Mouse (Mus musculus): Measurements from ENCODE around the gene Mag.

Mag gene

DNA sequence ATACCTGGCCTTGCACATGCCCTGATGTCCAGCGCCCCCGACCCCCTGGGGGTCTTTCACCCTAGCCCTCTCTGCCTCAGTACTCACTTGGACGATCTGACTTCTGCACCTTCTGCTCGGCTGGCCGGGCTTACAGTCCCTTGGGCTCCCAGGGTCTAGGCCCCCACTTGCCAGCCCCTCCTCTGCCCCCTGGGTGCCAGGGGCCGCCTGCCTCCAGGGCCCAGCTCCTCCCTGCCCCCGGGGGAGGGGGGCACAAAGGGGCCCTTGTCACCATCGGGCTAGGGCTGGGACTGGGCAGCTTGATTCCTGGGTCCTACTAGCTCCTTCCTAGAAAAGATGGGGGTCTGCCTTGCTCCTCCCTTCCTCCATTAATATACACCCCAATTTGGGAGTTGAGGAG is at the start of gene Mag:
Gene Mag (minus strand): TSS at position 142 of the 400 bp plus-strand sequence.
- 67% methylated on average over 8 of the region's 8 CpGs for WGBS

DNA sequence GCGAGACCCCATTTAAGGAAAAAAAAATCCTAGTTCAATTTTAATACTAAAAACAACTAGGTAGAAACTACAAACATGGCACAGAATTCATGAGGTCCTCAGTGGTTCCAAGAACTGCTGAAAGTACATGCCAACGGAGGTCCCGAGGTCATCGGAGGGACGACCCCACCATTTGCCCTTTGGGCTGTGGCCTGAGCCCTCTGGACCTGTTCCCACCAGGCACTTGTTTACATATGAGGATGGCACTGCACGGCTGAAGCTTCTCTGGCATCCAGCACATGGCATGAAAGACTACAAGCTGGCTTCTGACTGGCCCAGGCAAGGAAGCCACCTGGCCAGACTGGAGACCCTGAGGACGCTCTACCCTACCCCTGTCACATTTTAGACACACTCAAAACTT is 49.7 kb upstream of the Mag start:
- WGBS, result 83% methylated on average over 7 of the region's 7 CpGs

DNA sequence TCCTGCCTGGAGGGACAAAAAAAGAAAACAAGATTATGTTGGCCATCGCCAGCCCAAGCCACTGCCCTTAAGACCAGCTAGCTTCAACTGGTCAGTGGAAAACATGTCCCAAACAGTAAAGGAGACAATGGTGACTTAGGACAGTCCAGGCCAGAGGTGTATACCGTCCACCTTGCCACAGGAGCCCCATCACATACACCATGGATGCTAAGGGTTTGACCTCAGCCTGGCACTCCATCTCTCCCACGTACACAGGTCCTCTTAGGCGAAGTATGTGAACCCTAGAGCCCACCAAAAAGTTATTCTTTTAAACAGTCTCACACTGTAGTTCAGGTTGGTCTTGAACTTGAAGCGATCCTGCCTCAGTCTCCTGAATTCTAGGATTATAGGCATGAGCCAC is 48.2 kb upstream of the Mag start:
- WGBS, result 89% methylated on average over 5 of the region's 5 CpGs

DNA sequence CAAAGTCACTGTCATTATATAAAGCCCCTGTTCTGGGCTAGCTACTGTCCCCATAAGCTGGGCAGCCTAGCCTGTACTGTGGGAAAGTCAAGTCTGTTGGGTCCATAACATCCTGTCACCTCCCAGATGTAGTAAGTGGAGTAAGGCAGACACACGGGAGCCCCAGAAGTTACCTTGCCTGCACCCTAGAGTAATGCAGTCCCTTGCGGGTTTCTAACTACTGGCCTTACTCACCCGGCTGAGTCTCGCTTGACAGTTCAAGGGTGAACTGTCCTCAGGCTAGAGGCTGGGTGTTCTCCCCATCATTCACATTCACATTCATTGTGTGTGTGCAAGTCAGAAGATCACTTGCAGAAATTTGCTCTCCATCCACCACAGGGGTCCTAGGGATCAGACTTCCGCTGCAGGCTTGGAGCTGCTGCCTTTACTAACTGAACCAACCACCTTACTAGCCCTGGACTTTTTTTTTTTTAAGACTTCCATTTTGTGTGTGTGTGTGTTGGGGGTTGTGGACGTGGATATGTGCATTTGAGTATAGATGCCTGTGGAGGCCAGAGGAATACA is 45.2 kb upstream of the Mag start:
- 85% methylated on average over 6 of the region's 6 CpGs for WGBS

DNA sequence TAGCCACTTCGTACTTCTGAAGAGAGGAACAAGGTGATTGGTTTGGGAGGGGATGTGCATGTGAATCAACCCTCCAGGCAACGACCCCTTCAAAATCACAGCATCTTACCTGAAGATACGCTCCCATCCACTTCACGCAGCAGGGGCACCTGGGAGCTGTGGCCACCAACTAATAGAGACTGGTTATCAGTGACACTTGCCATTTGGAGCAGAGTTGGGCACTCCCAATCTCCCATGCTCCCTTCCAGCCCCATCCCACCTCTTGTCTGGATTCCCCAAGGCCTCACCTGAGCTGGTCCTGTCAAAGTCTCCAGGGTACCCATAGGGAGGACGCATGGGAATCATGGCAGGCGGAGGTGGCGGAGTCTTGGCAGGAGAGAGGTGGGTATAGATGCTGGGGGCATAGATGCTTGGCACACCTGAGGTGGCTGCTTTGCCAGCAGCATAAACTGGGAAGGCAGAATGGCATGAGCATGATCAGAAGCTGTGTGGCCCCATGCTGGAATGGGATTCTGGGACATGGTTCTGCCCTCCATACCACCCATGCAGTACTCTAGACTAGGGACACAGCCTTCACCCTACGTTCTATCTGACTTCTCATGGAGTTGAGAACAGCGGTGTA is 44.3 kb upstream of the Mag start:
- WGBS, result 97% methylated on average over 9 of the region's 9 CpGs

DNA sequence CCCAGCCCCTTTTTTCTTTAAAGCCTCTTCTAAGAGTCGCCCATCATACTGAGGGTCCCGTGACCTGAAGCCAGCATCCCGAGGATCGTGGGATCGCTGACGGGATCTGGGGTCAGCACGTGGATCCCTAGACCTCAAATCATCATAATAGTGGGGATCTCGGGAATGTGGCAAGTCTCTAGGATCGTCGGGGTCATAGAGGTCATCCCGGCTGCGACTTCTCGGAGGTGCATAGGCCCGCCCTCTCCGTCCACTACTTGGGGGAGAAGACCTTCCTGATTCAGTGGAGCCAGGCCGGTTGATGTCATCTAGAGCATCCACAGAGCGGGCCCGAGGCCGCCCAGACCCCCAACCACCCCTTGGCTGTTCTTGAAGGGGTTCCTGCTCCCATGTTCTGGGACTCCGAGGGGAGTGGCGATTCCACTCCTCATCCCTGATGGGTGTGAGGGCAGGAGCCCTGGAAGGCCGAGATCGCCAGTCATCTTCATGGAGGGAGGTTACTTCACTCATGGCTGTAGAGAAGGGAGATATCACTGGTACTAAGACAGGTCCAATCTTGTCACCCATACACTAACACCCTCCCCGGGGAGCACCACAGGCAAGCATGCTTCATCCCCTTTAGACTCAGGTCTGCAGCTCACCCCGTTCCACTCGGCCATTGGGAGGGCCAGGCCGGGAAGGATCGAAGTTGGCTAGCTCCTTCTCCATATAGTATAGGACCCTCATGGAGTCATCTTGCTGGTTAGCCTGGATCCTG is 43.6 kb upstream of the Mag start:
- 75% methylated on average over 28 of the region's 28 CpGs for WGBS

DNA sequence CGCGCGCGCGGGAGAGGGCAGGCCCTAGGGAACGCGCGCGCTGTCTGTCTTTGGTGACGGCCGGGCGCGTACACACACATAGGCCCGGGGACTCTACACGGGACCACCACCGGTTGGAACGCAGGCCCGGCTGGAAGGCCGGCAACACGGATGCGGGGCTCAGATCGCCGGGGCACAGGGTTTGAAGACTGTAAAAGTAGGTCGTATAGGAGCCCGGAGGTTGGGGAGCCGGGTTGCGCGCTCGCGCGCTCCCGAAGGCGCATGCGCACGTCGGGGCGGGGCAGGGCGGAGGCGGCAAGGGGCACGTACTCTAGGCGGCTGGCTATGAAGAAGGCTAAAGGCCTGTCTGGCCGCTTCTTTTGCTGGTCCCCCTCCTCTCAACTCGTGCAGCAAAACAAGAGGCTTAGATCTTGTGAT is 42.7 kb upstream of the Mag start:
- under 1% methylated on average over 43 of the region's 43 CpGs for WGBS

DNA sequence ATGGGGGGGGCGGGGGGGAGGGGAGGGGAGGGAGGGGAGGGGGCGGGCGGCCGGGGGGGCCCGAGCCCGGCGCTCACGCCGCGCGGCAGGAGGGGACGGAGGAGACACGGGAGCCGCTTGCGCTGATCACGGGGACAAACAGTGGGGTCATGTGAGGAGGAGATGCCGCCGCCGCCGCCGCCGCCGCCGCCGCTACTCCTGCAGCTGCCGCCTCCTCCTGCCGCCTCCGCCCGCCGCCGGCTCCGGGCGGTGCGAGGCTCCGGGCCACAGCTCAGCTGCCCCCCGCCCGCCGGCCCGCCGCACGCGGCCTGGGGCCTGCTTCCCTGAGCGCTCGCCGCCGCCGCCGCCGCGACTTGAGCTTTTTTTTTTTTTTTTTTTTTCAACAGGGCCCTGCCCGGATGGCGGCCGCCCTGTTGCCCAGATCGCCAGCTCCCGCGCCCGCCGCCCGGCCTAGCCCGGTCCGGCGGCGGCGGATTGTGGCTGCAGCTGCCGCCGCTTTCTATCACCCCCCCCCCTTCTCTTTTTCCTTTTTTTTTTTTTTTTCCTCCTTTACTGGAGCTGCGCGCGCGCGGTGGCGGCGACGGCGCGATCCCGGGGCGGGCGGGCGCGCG is 42.2 kb upstream of the Mag start, which contains the start of gene Usf2:
Gene Usf2 (minus strand): TSS at position 48 of the 611 bp plus-strand sequence.
- 2% methylated on average over 57 of the region's 82 CpGs for WGBS

DNA sequence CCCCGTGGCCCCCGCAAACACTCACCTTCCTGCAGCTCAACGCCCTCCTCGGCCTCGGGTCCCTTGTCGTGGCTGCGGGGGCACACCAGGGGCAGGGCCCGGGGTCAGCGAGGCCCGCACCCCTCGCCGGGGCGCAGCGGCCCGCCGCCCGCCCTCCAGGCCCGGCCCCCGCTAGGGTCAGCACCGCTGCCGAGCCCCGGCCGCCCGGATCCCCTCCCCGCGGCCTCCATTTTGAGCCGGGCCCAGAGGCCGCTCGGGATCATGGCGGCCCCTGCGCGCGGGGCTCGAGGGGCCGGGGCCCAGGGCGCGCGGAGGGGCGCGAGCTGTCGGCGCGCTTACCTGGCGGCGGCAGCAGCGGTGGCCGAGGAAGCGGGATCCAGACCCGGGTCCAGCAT is 41.7 kb upstream of the Mag start:
- 2% methylated on average over 18 of the region's 49 CpGs for WGBS

DNA sequence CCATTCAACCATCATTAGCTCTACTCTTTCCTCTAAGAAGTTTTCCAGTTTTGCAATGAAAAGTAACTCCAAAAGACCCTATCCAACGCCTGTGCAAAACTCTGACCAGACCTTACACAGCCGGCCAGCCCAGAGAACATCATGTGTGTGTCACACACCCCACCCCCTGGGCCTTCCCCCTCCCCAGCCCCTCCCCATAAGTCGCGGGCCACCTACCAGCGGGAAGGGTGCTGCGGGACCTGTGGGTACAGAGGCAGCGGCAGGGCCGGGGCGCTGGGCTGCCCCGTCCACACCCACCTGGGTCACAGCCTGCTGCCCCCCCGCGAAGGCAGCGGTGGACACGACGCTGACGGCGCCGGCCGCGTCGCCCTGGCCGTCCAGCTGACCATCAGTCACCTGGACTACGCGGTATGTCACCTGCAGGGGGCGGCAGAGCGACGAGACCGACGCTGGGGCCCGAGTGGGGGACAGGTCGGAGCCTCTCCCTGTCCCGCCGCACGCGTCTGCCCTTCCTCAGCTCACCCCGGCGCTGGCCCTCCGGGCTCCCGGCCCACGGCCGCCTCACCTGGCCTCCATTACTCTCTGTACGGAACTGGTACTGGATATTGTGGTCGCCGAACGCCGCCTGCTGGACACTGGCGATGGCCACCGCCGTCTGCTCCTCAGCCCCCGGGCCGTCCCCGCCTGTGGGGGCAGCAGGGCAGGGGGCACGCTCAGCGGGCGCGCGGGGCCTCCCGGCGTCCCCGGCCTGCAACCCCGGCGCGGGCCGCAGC is 41.1 kb upstream of the Mag start:
- 2% methylated on average over 64 of the region's 64 CpGs for WGBS

DNA sequence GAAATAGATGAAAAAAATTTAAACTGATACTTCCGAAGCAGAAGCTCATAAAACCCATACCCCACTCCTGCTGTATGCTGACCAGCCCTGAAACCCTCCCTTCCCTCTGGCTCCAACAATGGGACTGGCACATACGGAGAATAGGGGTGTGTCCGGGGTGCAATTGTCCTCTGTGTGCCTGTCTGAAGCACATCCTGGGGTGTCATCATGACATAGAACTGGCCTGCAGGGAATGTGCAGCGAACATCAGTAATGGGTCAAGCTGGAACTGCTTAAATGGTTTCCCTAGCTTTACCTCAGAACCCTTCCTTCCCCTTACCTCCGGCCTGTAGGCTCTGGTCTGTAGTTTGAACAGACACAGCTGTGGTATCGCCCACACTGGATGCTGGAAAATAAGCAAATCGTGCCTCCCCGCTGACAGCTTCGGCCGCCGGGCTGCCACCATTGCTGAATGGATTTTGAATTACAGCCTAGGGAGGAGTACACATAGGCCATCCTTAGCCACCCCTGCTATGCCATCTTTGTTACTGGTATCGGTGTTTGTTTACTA is 40.4 kb upstream of the Mag start:
- WGBS, result 61% methylated on average over 12 of the region's 12 CpGs

DNA sequence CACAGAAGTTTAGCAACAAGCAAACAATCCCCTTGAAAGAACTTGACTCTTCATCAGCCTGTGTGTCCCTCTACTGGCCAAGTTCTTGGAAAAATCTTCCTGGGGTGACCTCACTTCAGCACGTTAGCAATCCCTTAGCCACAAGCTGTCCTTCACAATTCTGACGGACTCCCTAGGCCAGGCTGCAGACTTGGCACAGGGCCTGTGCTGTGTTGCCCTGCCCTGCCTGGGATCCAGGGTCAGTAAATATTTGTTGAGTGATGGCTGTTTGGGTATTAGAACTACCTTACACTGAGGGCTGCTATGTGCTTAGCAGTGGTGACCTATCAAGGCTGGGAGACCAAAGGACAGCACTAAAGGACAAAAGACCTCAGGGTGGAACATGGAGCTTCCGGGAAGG is 39.4 kb upstream of the Mag start:
- 57% methylated on average over 3 of the region's 3 CpGs for WGBS

DNA sequence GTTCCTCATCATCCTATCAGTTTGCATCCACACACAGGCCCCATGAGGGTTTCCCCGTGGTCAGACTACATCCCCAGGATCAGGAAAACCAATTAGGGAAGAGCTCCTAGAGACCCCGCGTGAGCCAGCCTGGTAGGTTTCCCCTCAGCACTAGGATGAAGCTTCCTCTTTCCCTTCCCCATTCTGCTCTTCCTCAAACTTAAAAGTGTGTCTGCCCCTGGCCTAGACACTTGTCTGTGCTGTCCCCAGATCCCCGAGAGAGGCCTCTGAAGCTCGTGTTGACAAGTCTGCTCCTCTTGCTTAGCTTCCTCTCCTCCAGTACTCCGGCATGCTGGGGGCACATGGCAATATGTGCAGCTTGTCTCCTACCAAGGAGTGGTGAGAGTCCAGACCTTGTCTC is 38.8 kb upstream of the Mag start:
- WGBS, result 82% methylated on average over 6 of the region's 6 CpGs

DNA sequence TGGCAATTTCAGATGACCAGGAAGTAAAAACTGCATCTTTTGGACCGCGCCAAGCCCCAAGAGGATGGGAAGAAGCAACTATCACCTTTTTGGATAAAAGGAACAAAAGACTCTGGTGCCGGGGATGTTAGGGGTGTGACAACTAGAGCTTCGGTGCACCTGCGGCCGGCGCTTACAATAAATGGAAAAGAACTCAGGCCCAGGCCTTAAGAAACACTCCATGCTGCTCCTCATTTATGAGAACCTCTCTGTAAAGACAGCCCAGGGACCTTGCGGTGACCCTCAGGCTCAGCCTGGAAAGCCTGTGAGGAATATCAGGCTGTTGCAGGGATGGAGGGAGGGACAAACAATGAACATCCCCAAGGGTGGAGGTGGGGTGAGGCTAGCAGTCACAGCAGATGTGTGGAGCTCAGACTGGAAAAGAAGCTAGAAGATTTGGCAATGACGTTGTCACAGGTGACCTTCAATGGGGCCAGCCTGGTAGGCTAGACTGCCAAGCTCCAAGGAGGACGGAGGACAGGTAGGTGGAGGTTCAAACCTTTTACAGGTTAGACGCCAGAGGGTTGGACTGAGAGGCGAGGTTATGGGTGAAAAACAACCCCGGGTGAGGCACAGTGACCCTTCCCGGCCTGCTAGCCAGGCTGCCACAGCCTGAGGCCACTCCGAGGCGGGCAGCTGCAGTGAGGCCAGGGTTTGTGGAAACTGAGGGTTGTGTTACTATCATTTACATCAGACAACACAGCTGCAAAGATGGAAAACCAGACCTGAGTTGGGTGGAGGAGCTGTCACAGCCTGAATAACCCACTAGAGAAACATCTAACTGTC is 38.0 kb upstream of the Mag start:
- WGBS, result 92% methylated on average over 16 of the region's 16 CpGs

DNA sequence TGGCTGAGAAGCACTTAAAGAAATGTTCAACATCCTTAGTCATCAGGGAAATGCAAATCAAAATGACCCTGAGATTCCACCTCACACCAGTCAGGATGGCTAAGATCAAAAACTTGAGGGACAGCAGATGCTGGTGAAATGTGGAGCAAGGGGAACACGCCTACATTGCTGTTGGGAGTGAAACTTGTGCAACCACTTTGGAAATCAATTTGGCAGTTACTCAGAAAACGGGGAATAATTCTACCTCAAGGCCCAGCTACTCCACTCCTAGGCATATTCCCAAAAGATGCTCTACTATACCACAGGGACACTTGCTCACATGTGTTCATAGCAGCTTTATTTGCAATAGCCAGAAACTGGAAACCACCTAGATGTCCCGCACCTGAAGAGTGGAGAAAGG is 35.2 kb upstream of the Mag start:
- 78% methylated on average over 3 of the region's 3 CpGs for WGBS

DNA sequence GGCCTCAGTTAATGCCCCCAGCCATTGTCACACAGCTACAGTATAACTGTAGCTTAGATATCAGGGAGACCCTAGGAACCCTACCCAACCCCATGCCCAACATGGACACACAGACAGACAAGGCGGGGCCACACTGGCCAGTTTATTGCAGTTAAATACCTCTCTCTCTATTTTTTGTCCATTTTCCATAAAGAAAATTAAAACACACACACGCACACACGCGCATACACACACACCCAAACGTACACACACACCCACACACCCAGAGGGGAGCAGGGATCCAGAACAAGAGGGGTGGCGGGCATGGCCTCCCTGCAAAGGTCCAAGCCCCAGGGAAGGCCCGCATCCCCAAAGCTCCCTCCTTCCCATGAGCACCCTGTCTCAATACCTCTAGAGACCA is 31.2 kb upstream of the Mag start:
- WGBS, result 88% methylated on average over 7 of the region's 7 CpGs

DNA sequence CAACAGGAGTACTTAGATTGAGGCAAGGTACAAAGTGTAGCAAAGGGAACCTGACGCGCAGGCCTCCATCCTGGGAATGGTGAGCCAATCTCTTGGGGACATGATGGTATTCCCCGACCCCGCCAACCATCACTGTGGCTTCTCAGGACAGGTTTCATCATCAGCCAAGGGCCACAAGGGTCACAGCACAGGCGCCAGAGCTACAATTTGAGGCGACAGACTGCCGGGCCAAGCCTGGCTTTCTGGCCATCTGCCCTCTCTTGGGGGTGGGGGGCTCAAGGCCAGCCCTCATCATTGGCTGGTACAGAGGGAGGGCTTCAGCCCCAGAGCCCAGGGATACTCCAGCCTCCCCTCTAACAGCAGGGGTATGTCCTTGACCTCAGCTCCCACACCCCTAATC is 30.8 kb upstream of the Mag start:
- 85% methylated on average over 7 of the region's 7 CpGs for WGBS

DNA sequence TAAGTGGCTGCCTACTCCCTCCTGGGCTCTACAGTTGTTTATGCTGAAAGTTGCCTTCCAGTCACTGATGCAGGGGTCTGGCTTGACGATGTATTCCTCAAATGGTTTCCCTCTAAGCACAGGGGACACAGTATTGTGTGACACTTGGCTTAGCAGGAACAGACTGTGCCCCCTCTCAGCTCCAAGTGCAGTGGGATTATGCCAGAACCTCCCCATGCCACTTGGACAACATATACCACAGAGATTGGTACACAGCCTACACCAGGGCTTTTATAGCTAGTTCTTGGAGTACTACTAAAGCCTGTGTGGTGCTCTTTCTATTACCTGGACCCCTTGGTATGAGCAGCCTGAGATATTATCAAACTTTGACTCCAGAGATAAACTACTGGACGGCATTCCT is 30.0 kb upstream of the Mag start:
- WGBS, result 54% methylated on average over 2 of the region's 2 CpGs

DNA sequence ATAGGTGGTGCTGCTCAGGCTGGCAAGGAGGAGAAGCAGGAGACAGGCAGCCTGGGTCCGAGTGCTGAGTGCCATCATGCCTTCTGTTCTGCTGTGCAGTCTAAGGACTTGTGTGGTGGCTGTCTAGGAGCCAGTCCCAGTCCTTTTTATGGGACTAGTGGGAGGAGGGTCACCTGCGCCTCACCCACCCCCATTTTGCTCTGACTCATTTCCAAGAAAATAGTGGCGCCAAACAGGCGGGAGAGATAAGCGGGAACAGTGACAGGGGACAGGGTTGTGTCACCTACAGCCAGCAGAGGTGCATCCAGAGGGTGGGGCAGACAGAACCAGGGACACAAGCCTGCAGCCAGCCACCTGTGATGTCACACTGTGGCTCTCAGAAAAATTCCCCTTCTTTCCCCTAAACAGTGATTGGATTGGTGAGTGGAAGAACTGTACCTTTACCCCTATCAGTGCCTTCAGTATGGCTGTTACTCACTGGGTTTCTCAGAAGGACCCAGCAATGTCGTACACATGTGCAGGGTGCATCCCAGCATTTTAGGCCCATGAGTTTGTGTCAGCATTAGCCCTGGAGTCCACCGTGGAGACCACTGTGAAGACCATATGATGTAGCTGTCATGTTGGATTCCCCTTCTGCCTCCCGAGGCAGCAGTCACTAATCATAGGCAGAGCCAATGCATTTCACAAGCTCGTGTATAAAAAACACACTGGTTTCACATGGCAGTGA is 29.4 kb upstream of the Mag start, which contains the start of gene Hamp:
Gene Hamp (minus strand): TSS at position 124 of the 727 bp plus-strand sequence.
- 56% methylated on average over 9 of the region's 9 CpGs for WGBS

DNA sequence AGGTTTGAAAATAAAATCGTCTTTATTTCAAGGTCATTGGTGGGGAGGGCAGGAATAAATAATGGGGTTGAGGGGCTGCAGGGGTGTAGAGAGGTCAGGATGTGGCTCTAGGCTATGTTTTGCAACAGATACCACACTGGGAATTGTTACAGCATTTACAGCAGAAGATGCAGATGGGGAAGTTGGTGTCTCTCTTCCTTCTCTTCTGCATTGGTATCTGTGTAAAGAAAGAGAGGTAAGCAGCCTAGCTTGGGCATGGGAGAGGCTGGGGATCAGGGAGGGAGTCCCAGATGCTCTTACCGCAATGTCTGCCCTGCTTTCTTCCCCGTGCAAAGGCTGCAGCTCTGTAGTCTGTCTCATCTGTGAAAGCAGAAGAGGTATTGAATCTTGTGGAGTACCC is 27.7 kb upstream of the Mag start:
- 60% methylated on average over 3 of the region's 3 CpGs for WGBS
